Mouse (Mus musculus): Measurements from ENCODE around the gene Myo5c. TPM values are rescaled to one million over a fixed set of nuclear protein-coding genes. Genes with fewer than 3 reads are reported as not detected.
A peak's percentile ranks its signal among the peaks of the same experiment; 100 is the strongest.

Myo5c gene
- polyA plus RNA-seq, 1 experiment from 2014 or later = 20.1 TPM

GRCm38 (mm10) chr9:75258792-75259191, 27.0 kb downstream of the Myo5c start:
- no peaks in the 10 kb centered on the region for H3K27me3 ChIP-seq
- no peak for DNase-seq (ENCODE audit: low read depth, low spot score)
- CTCF ChIA-PET = no interaction called here
- POLR2A ChIA-PET = no interaction called here
- in situ Hi-C loops (cut with MboI; ENCODE audit: low pct_unique_long_range_greater_than_20kb) = no loop called here
- TF ChIP-seq CTCF (IDR thresholded peaks at IDR 0.05) = no peak
- ATAC-seq = no peak

GRCm38 (mm10) chr9:75259656-75260055, 27.8 kb downstream of the Myo5c start:
- ATAC-seq (no peak), DNase-seq (ENCODE audit: low read depth, low spot score) (no peak)
- POLR2A ChIA-PET = no interaction called here
- TF ChIP-seq CTCF (IDR thresholded peaks at IDR 0.05) = no peak
- CTCF ChIA-PET = no interaction called here
- in situ Hi-C loops (cut with MboI; ENCODE audit: low pct_unique_long_range_greater_than_20kb) = no loop called here
- H3K27me3 ChIP-seq = no peaks in the 10 kb centered on the region

GRCm38 (mm10) chr9:75261332-75261872, 29.6 kb downstream of the Myo5c start:
- ATAC-seq = no peak
- no peaks in the 10 kb centered on the region for H3K27me3 ChIP-seq
- ChIA-PET CTCF (interaction anchor here (0.6 to 1.7 kb wide), 2 partner anchors 22 to 247 kb away, joined by 3 to 6 read pairs; no protein-coding TSS in a partner anchor), POLR2A (interaction anchor here (1.2 to 1.3 kb wide), 2 partner anchors 19 to 43 kb away, joined by 3 read pairs; no protein-coding TSS in a partner anchor)
- in situ Hi-C loops (cut with MboI; ENCODE audit: low pct_unique_long_range_greater_than_20kb) = no loop called here
- no peak for TF ChIP-seq CTCF (IDR thresholded peaks at IDR 0.05)
- no peak for DNase-seq (ENCODE audit: low read depth, low spot score)

DNA sequence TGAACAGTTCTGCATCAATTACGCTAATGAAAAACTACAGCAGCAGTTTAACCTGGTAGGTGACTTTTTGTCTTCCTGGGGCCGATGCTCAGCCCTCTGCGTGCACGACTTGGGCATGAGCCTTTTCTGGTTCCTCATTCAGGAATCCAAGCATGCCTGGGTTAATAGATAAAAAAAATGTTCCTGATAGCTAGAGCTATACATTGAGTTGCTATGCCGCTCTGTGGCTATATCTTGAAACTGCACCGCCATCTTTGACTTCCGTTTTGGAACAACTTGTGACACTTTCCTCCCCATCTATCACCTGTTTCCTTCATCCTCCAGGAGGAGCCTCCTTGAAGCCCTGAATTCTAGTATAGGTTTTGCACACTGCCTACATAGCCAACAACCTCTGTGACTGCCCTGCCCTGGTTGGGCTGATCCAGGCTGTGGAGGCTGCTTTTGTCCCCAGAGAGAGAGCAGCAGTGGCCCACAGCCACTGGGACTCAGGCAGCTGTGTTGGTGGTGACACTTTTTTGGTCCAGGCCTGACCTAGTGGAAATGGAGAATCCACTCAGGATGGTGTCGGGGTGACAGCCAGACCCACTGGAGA, 30.5 kb downstream of the Myo5c start:
- H3K27me3 ChIP-seq = no peaks in the 10 kb centered on the region
- ChIA-PET POLR2A (interaction anchor here (1.3 kb wide), 1 partner anchor 44 kb away, joined by 3 read pairs; no protein-coding TSS in a partner anchor), CTCF (interaction anchor here (1.7 kb wide), 1 partner anchor 21 kb away, joined by 6 read pairs; no protein-coding TSS in a partner anchor)
- no peak for ATAC-seq
- in situ Hi-C loops (cut with MboI; ENCODE audit: low pct_unique_long_range_greater_than_20kb) = no loop called here
- TF ChIP-seq CTCF (IDR thresholded peaks at IDR 0.05) = no peak
- DNase-seq (ENCODE audit: low read depth, low spot score) = no peak

DNA sequence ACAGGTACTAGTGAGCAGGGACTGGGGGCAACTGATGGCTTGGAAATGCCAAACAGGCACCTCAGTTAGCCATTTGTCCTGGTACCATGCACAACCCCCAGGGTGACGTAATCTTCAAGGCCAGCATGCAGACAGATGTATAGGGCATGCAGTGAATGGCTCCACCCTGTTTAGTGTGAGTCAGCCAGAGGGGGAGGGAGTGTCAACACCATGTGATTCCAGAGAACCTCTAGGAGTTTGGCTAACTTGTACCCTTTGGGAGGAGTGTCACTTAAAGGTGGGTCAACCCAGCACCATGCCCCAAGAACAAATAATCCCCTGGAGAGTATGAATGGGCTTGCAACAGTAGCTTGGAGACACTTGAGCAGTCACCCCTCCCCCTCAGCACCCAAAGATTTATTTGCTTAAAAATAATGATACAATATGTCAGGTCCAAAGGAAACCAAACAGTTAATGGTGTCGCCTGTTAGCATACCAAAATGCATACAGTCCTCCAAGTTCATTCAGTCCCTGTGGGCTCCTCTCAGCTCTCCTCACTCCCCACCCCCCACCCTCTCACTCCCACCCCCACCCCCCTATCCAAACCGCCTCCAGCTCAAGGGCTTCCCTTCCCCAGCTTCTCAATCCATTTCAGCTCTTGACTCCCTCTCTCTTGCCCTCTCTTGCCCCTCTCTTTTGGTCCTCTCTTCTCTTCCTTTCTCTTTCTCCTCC, 32.3 kb downstream of the Myo5c start:
- TF ChIP-seq CTCF (IDR thresholded peaks at IDR 0.05) = no peak

DNA sequence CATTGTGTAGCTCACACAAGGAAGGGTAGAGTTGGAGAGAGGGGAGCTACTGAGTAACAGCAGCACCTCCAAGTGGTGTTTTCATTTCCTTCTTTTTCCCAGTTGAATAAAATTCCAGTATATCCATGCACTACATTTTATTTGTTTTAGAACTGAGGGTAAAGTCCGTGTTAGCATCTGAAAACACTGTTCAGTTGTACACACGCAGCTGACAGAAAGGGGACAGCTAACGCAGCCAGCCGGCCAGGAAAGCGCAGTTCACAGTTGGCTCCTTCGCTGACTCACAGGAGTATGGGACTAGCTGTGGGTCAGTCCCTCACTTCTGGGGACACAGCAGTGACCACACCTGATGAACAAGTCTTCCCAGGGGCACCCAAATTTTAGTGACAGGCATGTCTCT, 35.3 kb downstream of the Myo5c start:
- TF ChIP-seq CTCF (IDR thresholded peaks at IDR 0.05) = no peak
- no peak for DNase-seq (ENCODE audit: low read depth, low spot score)
- ChIA-PET CTCF (no interaction called here), POLR2A (no interaction called here)
- in situ Hi-C loops (cut with MboI; ENCODE audit: low pct_unique_long_range_greater_than_20kb) = no loop called here
- H3K27me3 ChIP-seq = no peaks in the 10 kb centered on the region
- ATAC-seq = no peak

More for the DNA sequence above, 32.3 kb downstream of the Myo5c start:
- in situ Hi-C loops (cut with MboI; ENCODE audit: low pct_unique_long_range_greater_than_20kb) = no loop called here
- ATAC-seq (peak; percentile 58), DNase-seq (ENCODE audit: low read depth, low spot score) (no peak)
- CTCF ChIA-PET = no interaction called here
- POLR2A ChIA-PET = no interaction called here
- no peaks in the 10 kb centered on the region for H3K27me3 ChIP-seq

DNA sequence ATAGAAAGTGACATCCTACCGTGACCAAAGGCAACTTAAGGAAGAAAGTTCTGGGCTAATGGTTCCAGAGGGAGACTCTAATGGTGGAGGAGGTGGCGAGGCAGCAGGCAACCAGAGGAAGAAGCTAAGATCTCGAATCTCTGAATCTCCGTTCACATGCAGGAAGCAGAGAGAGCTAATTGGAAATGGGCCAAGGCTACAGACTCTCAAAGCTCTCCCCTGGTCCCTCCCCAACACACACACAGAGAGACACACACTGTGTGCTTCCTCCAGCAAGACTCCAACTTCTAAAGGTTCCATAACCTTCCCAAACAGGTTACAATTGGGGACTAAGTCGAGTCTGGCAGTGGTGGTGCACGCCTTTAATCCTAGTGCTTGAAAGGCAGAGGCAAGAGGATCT, 38.6 kb downstream of the Myo5c start:
- ATAC-seq (no peak), DNase-seq (ENCODE audit: low read depth, low spot score) (no peak)
- no peak for TF ChIP-seq CTCF (IDR thresholded peaks at IDR 0.05)
- ChIA-PET CTCF (interaction anchor here (1.0 kb wide), 1 partner anchor 33 kb away, joined by 3 read pairs; no protein-coding TSS in a partner anchor), POLR2A (no interaction called here)
- H3K27me3 ChIP-seq = no peaks in the 10 kb centered on the region
- in situ Hi-C loops (cut with MboI; ENCODE audit: low pct_unique_long_range_greater_than_20kb) = no loop called here

GRCm38 (mm10) chr9:75271539-75271938, 39.7 kb downstream of the Myo5c start:
- in situ Hi-C loops (cut with MboI; ENCODE audit: low pct_unique_long_range_greater_than_20kb) = no loop called here
- POLR2A ChIA-PET = interaction anchor here (0.5 kb wide), 1 partner anchor 91 kb away, joined by 4 read pairs; no protein-coding TSS in a partner anchor
- ATAC-seq (no peak), DNase-seq (ENCODE audit: low read depth, low spot score) (no peak)
- CTCF ChIA-PET = interaction anchor here (0.7 to 0.8 kb wide), 2 partner anchors 12 to 62 kb away, joined by 3 to 4 read pairs; no protein-coding TSS in a partner anchor
- H3K27me3 ChIP-seq = no peaks in the 10 kb centered on the region
- TF ChIP-seq CTCF (IDR thresholded peaks at IDR 0.05) = no peak

GRCm38 (mm10) chr9:75273646-75274045, 41.8 kb downstream of the Myo5c start:
- no peaks in the 10 kb centered on the region for H3K27me3 ChIP-seq
- no peak for TF ChIP-seq CTCF (IDR thresholded peaks at IDR 0.05)
- in situ Hi-C loops (cut with MboI; ENCODE audit: low pct_unique_long_range_greater_than_20kb) = no loop called here
- POLR2A ChIA-PET = no interaction called here
- CTCF ChIA-PET = no interaction called here
- ATAC-seq = no peak
- DNase-seq (ENCODE audit: low read depth, low spot score) = no peak

DNA sequence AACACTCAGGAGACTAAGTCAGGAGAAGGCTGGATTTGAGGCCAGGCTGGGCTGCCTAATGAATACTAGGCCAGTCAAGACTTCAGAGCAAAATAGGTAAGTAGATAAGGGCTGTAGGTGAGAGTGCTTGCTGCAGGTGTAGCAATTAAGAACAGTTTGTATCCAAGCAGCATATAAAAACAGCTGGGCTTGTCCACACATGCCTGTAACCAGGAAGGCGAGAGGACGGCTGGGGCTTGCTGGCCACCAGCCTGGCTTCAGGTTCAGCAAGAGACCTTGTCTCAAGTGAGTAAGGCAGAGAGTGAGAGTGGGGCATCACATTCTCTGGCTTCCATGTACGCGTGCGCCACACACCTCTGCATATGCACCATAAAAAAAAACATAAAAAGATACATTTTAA, 42.7 kb downstream of the Myo5c start:
- DNase-seq (ENCODE audit: low read depth, low spot score) = no peak

GRCm38 (mm10) chr9:75275051-75275450, 43.2 kb downstream of the Myo5c start:
- no peaks in the 10 kb centered on the region for H3K27me3 ChIP-seq
- ChIA-PET POLR2A (no interaction called here), CTCF (no interaction called here)
- in situ Hi-C loops (cut with MboI; ENCODE audit: low pct_unique_long_range_greater_than_20kb) = no loop called here
- TF ChIP-seq CTCF (IDR thresholded peaks at IDR 0.05) = no peak
- ATAC-seq (no peak), DNase-seq (ENCODE audit: low read depth, low spot score) (no peak)

More for the DNA sequence above, 42.7 kb downstream of the Myo5c start:
- no peaks in the 10 kb centered on the region for H3K27me3 ChIP-seq
- ChIA-PET CTCF (no interaction called here), POLR2A (no interaction called here)
- no peak for ATAC-seq
- TF ChIP-seq CTCF (IDR thresholded peaks at IDR 0.05) = no peak
- in situ Hi-C loops (cut with MboI; ENCODE audit: low pct_unique_long_range_greater_than_20kb) = no loop called here

All from Patski (cell line).